Mouse (Mus musculus) lung, embryonic 16.5 days (tissue): ENCODE results near the gene Shq1. TPM values are rescaled to one million over a fixed set of nuclear protein-coding genes. Genes with fewer than 3 reads are reported as not detected.

ENCODE experiments used
- ATAC-seq: fragments of 200-750 bp; cut with Nextera tagmentation; 2 replicates; pipeline ENCODE4 v1.8.0; 2017; ENCODE audit warnings: low read depth, mild to moderate bottlenecking, moderate library complexity
- H3K27ac ChIP-seq: fragments of 300-500 bp; sonication (generic); 2 replicates; pipeline ENCODE4 v1.5.1; 2014; ENCODE audit warnings: mild to moderate bottlenecking, control low read depth, low read length
- H3K27me3 ChIP-seq: fragments of 300-500 bp; sonication (generic); 2 replicates; pipeline ENCODE4 v1.6.1; 2014; ENCODE audit warnings: low read depth, low read length, mixed read lengths; ENCODE audit not compliant: control insufficient read depth, insufficient read depth
- H3K36me3 ChIP-seq: fragments of 300-500 bp; sonication (generic); 2 replicates; pipeline ENCODE4 v1.6.1; 2014; ENCODE audit warnings: low read length; ENCODE audit not compliant: control insufficient read depth, insufficient read depth
- H3K4me1 ChIP-seq: fragments of 300-500 bp; sonication (generic); replicated peaks from 2 replicates; pipeline ENCODE4 v1.6.1; 2014; ENCODE audit warnings: low read length, mixed read lengths; ENCODE audit not compliant: control insufficient read depth, insufficient read depth
- H3K4me2 ChIP-seq: fragments of 300-500 bp; sonication (generic); 2 replicates; pipeline ENCODE4 v1.6.1; 2014; ENCODE audit warnings: low read depth, low read length, control low read depth
- H3K4me3 ChIP-seq: fragments of 300-500 bp; sonication (generic); 2 replicates; pipeline ENCODE4 v1.5.1; 2014; ENCODE audit warnings: mild to moderate bottlenecking, low read length, control low read depth
- H3K9ac ChIP-seq: fragments of 300-500 bp; sonication (generic); 2 replicates; pipeline ENCODE4 v1.6.1; 2014; ENCODE audit warnings: low read length, control low read depth
- H3K9me3 ChIP-seq: fragments of 300-500 bp; sonication (generic); 2 replicates; pipeline ENCODE4 v1.6.1; 2016; ENCODE audit warnings: low read length; ENCODE audit not compliant: control insufficient read depth
- WGBS: fragments of 180-500 bp; shearing (Covaris S2); extraction: QIAGEN DNeasy Blood & Tissue Kit; methylation state at CpG from one replicate; pipeline ENCODE4 v1.1.7; 2014; 5-methylcytosine and 5-hydroxymethylcytosine counted together
- polyA plus RNA-seq: library from polyadenylated mRNA; unstranded; fragments of >200 nt; fragmentation: Nextera tagmentation; extraction: Ambion mirVana; gene quantifications from 2 replicates; pipeline ENCODE4 v1.2.1, GENCODE M21; 2015

Shq1 gene
- polyA plus RNA-seq, 1 experiment from 2014 or later, result 15.8 TPM

DNA sequence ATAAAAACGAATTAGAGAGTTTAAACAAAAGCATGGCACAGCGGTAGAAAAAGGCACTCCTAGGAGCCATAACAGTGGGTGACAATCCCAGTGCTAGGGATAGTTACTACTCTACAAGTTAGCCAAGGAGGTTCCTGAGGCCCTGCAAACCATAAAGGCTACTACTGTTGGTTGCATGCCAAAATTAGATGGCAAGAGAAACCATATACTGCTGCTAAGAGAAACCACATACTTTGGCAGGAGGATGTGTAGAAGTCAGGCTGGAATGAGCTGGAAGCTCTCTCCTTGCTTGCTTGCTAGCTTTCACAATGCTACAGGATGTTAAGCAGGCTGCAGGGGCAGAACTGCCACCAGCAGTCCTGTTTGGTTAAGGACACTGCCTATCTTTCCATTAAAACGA is 50.5 kb downstream of the Shq1 start:
- H3K9me3 ChIP-seq, result no peaks in the 10 kb centered on the region
- H3K27ac ChIP-seq, result no peak overlapping the region
- 84% methylated on average over 3 of the region's 3 CpGs for WGBS
- no peaks in the 10 kb centered on the region for H3K27me3 ChIP-seq
- H3K4me1 ChIP-seq, result no peaks in the 10 kb centered on the region; the same call in 1 of the 2 replicates
- H3K4me2 ChIP-seq, result no peak overlapping the region
- no peak overlapping the region for H3K4me3 ChIP-seq
- H3K9ac ChIP-seq, result no peak overlapping the region
- no peak for ATAC-seq
- H3K36me3 ChIP-seq, result no peaks in the 10 kb centered on the region

DNA sequence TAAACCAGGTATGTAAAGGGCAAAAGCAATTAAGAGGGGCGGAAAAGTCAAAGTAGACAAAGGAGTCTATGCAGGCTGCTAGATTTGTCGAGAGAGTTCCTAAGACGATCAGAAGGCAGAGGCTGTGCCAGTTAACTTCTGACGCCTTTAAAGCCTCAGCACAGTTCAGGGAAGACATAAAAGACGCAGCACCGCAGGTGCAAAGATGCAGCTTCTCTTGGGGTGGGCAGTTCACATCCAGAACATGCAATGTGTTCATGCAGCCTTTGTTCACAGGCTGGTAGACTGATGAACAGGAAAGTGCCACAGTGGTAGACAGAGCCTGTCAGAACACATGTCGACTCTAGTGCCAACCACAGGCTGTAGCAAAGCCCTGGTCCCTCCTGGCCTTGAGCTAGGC is 51.6 kb downstream of the Shq1 start:
- ATAC-seq, result no peak
- H3K4me2 ChIP-seq, result no peak overlapping the region
- no peaks in the 10 kb centered on the region for H3K9me3 ChIP-seq
- WGBS, result 85% methylated on average over 7 of the region's 7 CpGs
- H3K4me3 ChIP-seq, result no peak overlapping the region
- H3K27ac ChIP-seq, result no peak overlapping the region
- no peaks in the 10 kb centered on the region for H3K27me3 ChIP-seq
- H3K36me3 ChIP-seq, result no peaks in the 10 kb centered on the region
- no peak overlapping the region for H3K9ac ChIP-seq
- H3K4me1 ChIP-seq, result no peaks in the 10 kb centered on the region; the same call in 1 of the 2 replicates

DNA sequence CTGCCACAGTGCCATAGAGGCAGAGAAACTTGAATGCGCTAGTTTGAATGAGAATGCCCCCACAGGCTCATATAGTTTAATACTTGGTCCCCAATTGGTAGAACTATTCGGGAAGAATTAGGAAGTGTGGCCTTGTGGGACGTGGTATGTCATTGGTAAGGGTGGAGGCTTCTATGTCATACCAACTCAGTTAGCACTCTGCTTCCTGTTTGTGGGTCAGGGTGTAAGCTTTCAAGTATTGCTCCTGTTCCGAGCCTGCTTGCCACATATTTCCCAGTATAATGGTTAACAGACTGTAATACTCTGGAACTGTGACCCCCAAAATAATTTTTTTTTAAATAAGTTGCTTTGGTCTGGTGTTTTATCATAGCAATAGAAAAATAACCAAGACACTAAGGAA is 54.8 kb downstream of the Shq1 start:
- Histone ChIP-seq H3K4me1 (no peaks in the 10 kb centered on the region), H3K4me2 (no peak overlapping the region)
- 80% methylated on average over 4 of the region's 4 CpGs for WGBS

DNA sequence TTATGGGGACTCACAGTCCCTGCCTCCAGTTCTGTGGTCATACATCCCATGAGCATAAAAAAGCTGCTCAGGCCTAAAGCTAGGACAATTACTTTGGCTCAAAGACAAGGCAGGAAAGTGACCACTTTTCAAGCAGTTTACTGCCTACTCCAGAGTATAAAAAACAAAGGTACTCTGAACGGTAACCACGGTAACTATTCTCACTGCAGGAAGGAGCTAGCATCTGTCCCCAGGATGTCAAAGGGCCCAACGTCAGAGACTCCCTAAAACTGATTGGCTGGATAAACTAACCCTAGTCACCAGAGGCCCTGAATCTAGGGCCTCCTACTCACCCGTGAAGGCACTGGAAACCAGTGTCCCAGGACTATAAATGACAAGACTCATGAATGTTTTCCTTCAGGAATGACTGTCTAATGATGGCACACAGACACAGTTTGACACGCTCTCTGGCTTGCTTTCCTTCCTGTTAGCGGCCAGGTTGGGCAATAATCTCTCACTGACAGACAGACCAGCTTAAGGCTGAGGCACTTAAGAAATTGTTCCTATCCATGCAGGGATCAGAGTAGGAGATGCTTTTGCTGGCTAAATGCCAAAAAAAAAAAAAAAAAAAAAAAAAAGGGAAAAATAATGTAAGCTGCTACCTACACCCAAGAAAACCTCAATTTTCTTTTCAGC is 57.2 kb downstream of the Shq1 start:
- no peak overlapping the region for H3K4me2 ChIP-seq
- H3K36me3 ChIP-seq, result no peaks in the 10 kb centered on the region; the same call in 1 of the 2 replicates
- H3K9me3 ChIP-seq, result no peaks in the 10 kb centered on the region
- H3K27me3 ChIP-seq, result no peaks in the 10 kb centered on the region
- H3K27ac ChIP-seq, result no peak overlapping the region
- H3K4me3 ChIP-seq, result no peak overlapping the region
- peak; percentile 73; the same call in 1 of the 2 replicates for ATAC-seq
- no peak overlapping the region for H3K9ac ChIP-seq
- H3K4me1 ChIP-seq, result no peaks in the 10 kb centered on the region
- WGBS, result 58% methylated on average over 6 of the region's 6 CpGs

More for the DNA sequence above, 54.8 kb downstream of the Shq1 start:
- no peak overlapping the region for H3K4me3 ChIP-seq
- no peak overlapping the region for H3K9ac ChIP-seq
- no peaks in the 10 kb centered on the region for H3K9me3 ChIP-seq
- ATAC-seq, result no peak
- H3K27ac ChIP-seq, result no peak overlapping the region
- H3K27me3 ChIP-seq, result no peaks in the 10 kb centered on the region
- no peaks in the 10 kb centered on the region; the same call in 1 of the 2 replicates for H3K36me3 ChIP-seq

DNA sequence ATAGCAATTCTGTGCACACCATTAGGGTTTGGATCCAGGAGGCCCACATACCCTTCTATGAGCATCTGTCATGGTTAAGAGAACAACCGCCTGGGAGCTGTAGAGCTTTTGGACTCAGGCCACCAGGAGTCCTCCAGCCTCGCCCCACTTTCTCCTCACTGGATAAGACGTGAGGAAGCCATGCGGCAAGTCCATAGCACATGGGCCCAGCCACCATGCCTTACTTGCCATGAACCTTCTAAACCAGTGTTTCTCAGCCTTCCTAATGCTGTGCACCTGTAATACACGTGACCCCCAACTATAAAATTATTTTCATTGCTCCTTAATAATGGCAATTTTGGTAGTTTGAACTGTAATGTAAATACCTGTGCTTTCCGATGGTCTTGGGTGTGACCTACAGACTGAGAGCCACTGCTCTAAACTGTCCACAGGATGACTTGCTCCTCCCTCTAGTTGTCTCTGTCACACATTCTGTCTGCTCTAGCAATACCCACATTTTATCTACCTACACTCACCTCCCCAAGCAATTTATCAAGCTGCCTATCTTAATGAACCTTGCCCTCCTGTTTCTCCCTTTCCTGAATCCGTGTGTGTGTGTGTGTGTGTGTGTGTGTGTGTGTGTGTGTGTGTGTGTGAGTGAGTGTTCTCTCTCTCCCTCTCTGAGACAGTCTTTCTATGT is 59.9 kb downstream of the Shq1 start:
- 84% methylated on average over 7 of the region's 7 CpGs for WGBS
- Histone ChIP-seq H3K4me3 (no peak overlapping the region), H3K4me1 (no peaks in the 10 kb centered on the region), H3K4me2 (no peak overlapping the region), H3K9me3 (no peaks in the 10 kb centered on the region), H3K27me3 (no peaks in the 10 kb centered on the region), H3K9ac (no peak overlapping the region), H3K36me3 (no peaks in the 10 kb centered on the region; the same call in 1 of the 2 replicates), H3K27ac (no peak overlapping the region)
- ATAC-seq, result no peak

DNA sequence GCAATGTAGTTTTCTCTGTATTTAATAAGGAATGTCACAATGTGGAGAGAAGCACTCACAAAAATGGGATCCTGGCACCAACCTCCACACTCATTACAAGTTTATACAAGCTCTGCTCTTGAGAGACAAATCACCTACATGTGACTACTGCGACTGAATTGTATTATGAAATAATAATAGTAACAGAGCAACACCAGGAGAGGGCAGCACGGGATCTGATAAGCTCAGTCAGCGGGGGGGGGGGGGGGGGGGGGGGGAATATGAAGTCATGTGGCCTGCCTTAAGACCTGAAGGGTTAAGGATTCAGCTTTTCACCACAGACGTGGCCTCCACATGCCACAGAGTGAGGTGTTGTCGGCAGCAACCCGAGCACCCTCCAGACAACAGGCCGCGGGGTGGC is 60.8 kb downstream of the Shq1 start:
- Histone ChIP-seq H3K4me2 (no peak overlapping the region), H3K36me3 (no peaks in the 10 kb centered on the region; the same call in 1 of the 2 replicates), H3K27me3 (no peaks in the 10 kb centered on the region), H3K4me1 (no peaks in the 10 kb centered on the region), H3K4me3 (no peak overlapping the region), H3K9ac (no peak overlapping the region), H3K27ac (no peak overlapping the region), H3K9me3 (no peaks in the 10 kb centered on the region)
- no peak for ATAC-seq
- WGBS, result 65% methylated on average over 7 of the region's 8 CpGs

DNA sequence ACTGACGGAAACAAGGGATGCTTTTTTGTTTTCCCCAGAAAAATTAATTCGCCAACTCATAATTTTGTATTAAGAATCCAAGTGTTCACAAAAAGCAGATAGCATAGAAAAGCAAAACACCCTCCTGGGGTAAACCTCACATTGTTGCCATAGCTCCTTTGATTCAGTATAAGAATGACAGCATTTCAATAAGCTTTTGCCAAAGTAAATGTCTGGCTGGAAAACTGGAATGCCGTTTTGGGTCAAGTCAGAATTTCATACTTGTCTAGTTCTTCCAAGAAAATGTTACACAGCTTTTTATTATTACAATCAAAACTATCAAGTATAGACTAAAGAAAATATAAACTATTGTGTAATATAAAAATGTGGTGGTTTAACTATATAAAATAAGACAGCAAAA is 61.7 kb downstream of the Shq1 start:
- H3K4me2 ChIP-seq, result no peak overlapping the region
- H3K36me3 ChIP-seq, result no peaks in the 10 kb centered on the region; the same call in 1 of the 2 replicates
- no peak overlapping the region for H3K4me3 ChIP-seq
- no peak for ATAC-seq
- WGBS, result 85% methylated on average over 3 of the region's 3 CpGs
- no peaks in the 10 kb centered on the region for H3K27me3 ChIP-seq
- no peak overlapping the region for H3K9ac ChIP-seq
- no peak overlapping the region for H3K27ac ChIP-seq
- H3K9me3 ChIP-seq, result no peaks in the 10 kb centered on the region
- no peaks in the 10 kb centered on the region for H3K4me1 ChIP-seq

DNA sequence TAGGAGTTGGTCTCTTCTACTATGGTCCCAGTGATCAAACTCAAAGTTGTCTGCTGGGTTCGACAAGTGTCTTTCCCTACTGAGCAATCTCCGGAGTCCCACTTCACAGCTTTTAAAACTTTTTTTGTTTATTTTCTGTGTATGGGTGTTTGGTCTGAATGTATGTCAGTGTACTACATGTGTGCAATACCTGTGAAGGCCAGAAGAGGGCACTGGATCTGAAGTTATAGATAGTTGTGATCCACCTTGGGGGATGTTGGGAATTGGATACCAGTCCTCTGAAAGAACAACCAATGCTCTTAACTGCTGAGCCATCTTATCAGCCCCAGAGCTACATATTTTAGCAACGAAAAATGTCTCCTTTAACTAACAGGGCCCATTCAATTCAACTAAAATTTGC is 62.5 kb downstream of the Shq1 start:
- Histone ChIP-seq H3K9ac (no peak overlapping the region), H3K36me3 (no peaks in the 10 kb centered on the region; the same call in 1 of the 2 replicates), H3K4me1 (no peaks in the 10 kb centered on the region), H3K4me2 (no peak overlapping the region), H3K9me3 (no peaks in the 10 kb centered on the region), H3K4me3 (no peak overlapping the region), H3K27me3 (no peaks in the 10 kb centered on the region), H3K27ac (no peak overlapping the region)
- WGBS, result 91% methylated on average over 3 of the region's 3 CpGs
- no peak for ATAC-seq

DNA sequence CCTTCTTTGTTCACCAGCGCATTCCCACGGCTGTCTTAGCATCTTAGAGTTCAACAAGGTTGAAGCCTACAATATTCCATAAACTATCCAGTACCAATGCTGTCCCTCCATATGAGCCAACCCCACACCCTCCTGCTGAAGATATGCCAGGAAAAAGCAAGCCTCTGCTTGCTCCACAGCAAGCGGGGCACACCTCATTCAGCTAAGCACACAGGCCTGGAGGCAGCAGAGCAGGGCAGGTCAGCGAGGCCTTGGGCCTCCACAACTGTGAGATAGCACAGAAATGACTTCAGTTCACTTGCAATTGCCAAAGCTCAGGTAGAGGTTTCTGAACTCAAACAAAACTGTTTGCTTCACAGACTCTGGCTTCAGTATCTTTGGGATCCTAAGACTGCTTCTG is 64.2 kb downstream of the Shq1 start:
- no peak overlapping the region for H3K9ac ChIP-seq
- H3K9me3 ChIP-seq, result no peaks in the 10 kb centered on the region
- no peak for ATAC-seq
- no peaks in the 10 kb centered on the region; the same call in 1 of the 2 replicates for H3K36me3 ChIP-seq
- 70% methylated on average over 4 of the region's 4 CpGs for WGBS
- no peaks in the 10 kb centered on the region for H3K27me3 ChIP-seq
- H3K4me2 ChIP-seq, result no peak overlapping the region
- no peaks in the 10 kb centered on the region for H3K4me1 ChIP-seq
- no peak overlapping the region for H3K4me3 ChIP-seq
- H3K27ac ChIP-seq, result no peak overlapping the region
